Mouse (Mus musculus) liver, embryonic 14 days (tissue): ENCODE measurements around the gene Fam178b. TPM values are rescaled to one million over a fixed set of nuclear protein-coding genes. Genes with fewer than 3 reads are reported as not detected.

ENCODE experiments used
- polyA plus RNA-seq: library from polyadenylated mRNA; depleted of rRNA; stranded (reverse); fragments of >200 nt; gene quantifications from 2 replicates; pipeline ENCODE4 v1.2.3, GENCODE M21; 2012; rRNA removed

Fam178b gene
- 0.08 TPM in 2 replicates for polyA plus RNA-seq

GRCm38 (mm10) chr1:36682620-36683355 is at the start of gene Fam178b:
Gene Fam178b (minus strand): TSS chr1:36683183.

GRCm38 (mm10) chr1:36714311-36714710 is 31.3 kb upstream of the Fam178b start, which contains the start of gene Actr1b:
Gene Actr1b (minus strand): TSS chr1:36714422.

GRCm38 (mm10) chr1:36709854-36710280 is 26.9 kb upstream of the Fam178b start, which contains the start of gene 4933424G06Rik:
Gene 4933424G06Rik (plus strand): TSS chr1:36710149.

DNA sequence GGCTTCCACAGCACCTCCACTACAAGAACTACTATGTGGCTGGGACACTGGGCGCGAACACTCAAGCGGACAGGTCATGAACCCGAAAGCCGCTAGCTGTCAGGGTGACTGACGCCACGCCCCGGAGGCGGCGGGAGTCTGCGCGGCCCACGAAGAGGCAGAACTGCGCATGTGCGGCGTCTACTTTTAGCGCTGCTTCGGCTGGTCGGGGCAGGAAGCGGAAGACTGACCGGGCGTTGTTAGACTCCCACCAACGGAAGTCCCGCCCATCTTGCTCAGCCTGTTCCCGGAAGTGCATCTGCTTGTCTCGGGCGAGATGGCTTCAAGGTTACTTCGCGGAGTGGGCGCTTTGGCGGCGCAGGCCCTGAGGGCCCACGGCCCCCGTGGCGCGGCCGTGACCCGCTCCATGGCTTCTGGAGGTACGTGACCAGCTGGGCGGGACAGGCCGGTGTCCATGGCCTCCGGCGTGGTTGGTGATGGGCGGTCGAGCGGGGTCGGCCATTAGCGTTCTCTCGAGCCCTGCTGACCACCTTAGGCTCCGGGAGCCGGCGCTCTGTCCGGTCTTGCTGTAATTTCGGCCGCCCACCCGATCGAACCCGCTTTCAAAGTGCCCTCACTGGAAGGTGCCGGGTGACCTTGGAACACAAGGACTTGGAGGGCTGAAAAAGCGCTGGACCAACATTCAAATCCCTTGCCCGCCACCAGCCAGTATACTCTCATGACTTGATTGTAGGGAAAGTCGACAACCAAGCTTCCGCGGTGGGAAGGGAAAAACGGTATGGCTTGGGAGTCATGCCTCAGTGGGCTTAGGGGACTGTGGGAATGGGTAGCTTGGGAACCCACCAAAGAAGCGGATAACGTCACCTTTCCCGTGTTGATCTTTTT is 8.5 kb upstream of the Fam178b start, which contains the start of gene Cox5b:
Gene Cox5b (plus strand): TSS at position 179 of the 885 bp plus-strand sequence.

DNA sequence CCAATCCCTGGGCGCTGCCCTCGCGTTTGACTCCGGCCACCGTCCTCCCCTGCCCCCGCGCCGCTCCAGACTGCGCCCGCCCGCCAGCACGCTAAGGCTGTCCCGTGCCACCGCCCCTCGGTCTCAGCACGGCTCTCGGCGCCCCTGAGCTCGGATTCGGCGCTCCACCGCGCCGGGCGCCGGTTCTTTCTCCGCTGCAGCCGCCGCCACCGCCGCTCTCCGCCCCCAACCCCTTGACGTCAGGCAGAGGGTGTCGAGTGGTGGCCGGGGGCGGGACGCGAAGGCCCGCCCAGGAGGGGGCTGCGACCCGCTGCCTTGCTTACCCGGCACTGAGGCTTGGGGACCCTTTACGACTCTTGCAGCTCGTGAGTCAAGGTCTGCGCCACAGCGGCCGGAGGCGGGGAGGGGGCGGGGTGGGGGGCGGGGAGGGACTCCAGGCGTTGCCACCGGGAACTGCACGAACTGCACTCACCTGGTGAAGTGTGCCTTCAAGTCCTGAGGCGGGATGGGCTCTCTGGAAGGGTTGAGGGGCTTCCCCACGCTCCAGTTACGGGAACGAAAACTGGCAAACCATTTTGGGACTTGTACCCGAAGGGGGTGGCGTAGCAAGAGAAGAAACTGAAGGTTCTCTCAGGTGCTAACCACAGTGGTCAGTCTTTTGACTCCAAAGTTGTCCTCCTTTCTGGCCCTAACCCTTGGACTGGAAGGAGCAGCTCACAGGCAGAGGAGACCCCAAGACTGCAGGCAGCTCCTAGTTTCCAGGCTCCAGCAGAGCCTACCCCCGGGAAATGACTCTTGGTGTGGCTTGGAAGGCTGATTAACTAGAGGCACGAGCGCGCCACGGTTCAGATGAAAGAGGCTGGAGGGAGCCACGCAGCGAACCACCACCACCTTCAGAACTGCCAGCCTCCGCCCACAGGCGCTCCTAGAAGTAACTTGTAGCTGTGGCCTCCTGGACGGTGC is 124.7 kb downstream of the Fam178b start, which contains the start of gene Sema4c:
Gene Sema4c (minus strand): TSS at position 319 of the 963 bp plus-strand sequence.

DNA sequence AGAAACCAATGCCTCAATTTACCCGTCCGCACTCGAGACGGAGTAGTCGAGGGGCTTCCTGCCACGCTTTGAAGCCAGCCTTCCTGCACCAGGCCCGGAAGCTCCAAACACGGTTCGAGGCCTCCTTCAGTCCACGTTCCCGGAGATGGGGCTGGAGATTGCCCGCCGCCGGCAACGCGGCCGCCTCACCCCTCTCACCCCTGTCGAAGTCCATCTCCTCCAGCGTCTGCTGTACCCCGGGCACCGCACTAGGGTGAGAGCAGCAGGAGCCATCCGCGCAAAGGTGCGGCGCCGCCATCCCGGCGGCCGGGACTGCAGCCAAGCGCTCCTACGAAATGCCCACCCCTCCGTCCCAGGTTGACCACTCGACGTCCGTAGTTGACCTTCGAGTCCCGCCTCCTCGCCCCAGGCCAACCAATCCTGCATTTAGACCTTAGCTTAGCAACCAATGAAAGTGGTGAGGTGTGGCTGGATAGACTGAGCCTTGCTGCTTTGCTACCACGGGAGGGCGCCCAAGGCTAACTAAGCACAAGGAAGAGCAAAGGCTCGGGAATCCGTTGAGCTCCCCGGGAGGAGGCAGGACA is 136.0 kb downstream of the Fam178b start, which contains the start of gene Ankrd39:
Gene Ankrd39 (minus strand): TSS at position 558 of the 584 bp plus-strand sequence.

GRCm38 (mm10) chr1:36539186-36539585 is 143.8 kb downstream of the Fam178b start, which contains the start of gene Gm42417:
Gene Gm42417 (minus strand): TSS chr1:36539429.

DNA sequence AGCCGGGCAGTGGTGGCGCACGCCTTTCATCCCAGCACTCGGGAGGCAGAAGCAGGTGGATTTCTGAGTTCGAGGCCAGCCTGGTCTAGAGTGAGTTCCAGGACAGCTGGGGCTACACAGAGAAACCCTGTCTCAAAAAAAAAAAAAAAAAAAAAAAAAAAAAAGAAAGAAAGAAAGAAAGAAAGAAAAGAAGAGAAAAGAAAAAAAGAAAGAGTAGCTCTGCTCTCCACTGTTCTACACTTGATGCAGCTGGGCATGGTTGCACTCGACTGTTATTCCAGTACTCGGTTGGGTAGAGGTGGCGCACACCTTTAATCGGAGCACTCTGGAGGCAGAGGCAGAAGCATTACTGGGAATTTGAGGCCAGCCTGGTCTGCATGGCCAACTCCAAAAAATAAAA is 146.2 kb downstream of the Fam178b start, which contains the start of gene Ankrd23:
Gene Ankrd23 (minus strand): TSS at position 101 of the 400 bp plus-strand sequence.

Other genes with a start within 250 kb of the Fam178b start
- 4.6 and 5.6 TPM in 2 replicates for gene Lman2l, start 237.9 kb downstream of the Fam178b start, polyA plus RNA-seq
- gene Cnnm4, start 211.6 kb downstream of the Fam178b start, polyA plus RNA-seq = 0.74 and 0.86 TPM in 2 replicates
- 3.1 TPM in 2 replicates for gene Cnnm3, start 171.3 kb downstream of the Fam178b start, polyA plus RNA-seq
- gene Ankrd23, start 146.3 kb downstream of the Fam178b start, polyA plus RNA-seq = 2.4 and 2.8 TPM in 2 replicates
- 0.02 TPM in 1 of 2 replicates, not detected in the other for gene Gm42417, start 143.8 kb downstream of the Fam178b start, polyA plus RNA-seq
- 3.3 and 3.8 TPM in 2 replicates for gene Ankrd39, start 135.7 kb downstream of the Fam178b start, polyA plus RNA-seq
- gene Sema4c, start 124.8 kb downstream of the Fam178b start, polyA plus RNA-seq = 2.4 and 2.6 TPM in 2 replicates
- 272 and 285 TPM in 2 replicates for gene Cox5b, start 8.3 kb upstream of the Fam178b start, polyA plus RNA-seq
- gene 4933424G06Rik, start 27.0 kb upstream of the Fam178b start, polyA plus RNA-seq = 0.02 TPM in 1 of 2 replicates, not detected in the other
- 24.2 and 27.5 TPM in 2 replicates for gene Actr1b, start 31.2 kb upstream of the Fam178b start, polyA plus RNA-seq
- gene Zap70, start 78.6 kb upstream of the Fam178b start, polyA plus RNA-seq = 0.05 TPM in 2 replicates